Mouse (Mus musculus) adrenal gland, postnatal 25 days (tissue): Measurements from ENCODE around the gene Igdcc3. TPM values are rescaled to one million over a fixed set of nuclear protein-coding genes. Genes with fewer than 3 reads are reported as not detected.

Source experiments
- DNase-seq: peaks from one replicate; pipeline ENCODE4 v3.0.0; 2021; ENCODE audit warnings: mixed read lengths
- total RNA-seq: library from RNA; stranded (reverse); gene quantifications from 2 replicates; pipeline ENCODE4 v1.2.3, GENCODE M21; 2021

Gene Igdcc3
- total RNA-seq, 1 experiment from 2014 or later, result 1.3 TPM

DNA sequence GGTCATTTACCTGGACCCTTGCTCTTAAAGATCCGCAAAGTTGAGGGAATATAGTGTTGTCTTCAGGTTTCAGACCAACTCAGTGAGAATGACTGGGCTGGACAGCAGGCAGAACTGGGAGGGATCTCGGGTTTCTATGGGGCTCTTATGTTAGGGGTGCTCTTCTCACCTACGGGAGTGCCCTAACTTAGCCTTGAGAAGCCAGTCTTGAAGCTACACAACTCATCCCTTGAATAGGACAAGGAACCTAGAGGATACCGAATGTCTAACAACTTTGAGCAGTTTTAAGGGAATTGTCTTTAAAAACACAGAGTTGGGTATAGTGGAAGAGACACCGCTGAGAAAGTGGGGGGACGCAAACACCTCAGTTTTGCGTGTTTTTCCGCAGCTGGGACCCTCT is 498 bp upstream of the Igdcc3 start:
- no peak for DNase-seq

DNA sequence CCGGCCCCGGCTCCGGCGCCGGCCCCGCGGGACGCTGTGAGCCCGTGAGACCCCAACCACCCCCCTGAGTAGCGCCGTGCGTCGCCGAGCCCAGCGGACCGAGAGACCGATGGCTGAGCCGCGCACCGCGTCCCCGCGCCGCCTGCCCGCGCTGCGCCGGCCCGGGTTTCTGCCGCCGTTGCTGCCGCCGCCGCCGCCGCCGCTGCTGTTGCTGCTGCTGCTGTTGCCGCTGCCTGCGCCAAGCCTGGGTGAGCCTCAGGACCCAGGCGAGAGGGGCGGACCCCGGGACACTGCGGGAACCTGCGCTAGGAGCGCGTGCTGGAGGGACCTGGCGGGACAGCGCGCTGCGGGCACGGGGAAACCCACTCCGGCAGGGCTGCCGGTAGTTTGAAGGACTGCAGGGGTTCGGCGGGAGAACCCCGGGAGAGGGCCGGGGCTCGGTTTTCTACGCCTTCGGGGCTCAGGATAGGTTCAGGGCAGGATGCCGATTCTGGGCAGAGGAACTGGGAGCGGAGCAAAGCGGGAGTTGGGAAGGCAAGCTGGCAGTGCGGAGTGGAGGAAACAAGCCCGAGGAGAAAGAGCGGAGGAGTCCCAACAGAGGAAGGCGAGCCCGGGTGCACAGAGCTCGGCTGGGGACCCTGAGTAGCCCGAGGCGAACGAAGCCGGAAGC is 452 bp downstream of the Igdcc3 start:
- peak; percentile 67 for DNase-seq

DNA sequence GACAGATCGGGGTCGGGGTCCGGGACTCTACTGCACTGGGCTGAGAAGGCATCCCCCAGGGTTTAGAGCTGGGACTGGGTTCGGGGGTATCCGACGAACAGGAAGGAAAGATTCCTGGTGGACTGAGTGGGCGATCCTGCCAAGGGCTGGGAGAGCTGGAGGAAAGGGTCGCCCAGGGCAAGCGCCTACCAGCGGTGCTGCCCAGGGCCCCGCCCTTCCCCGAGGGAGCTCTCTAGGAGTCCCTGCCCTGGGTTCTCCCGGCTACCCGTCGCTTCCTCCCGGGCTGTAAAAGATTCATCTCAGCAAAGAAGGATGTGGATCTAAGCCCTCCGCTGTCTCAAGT is 958 bp downstream of the Igdcc3 start:
- DNase-seq, result peak; percentile 63

DNA sequence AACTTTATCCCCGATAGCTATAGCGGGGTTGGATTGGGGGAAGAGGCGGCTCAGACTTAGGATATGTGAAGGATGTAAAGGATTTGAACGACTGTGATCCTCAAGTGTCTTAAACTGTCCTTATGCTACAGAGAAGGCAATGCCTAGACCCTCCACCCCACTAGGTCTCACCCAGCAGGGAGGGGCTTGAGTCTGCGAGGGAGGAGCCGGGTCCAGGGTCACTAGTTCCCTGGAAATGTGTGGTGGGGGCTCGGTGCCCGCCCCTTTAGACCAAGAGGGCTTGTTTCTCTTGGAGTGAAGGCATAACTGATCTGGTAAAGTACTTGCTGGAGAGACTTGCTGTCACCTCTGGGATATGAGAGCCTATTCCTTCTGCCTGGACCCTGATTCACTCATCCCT is 1.4 kb downstream of the Igdcc3 start:
- DNase-seq, result no peak

- no peak for DNase-seq
These were observed 5.0 kb downstream of the Igdcc3 start for GRCm38 (mm10) chr9:65146001-65146400.

GRCm38 (mm10) chr9:65148507-65148906 is 7.5 kb downstream of the Igdcc3 start:
- no peak for DNase-seq

DNA sequence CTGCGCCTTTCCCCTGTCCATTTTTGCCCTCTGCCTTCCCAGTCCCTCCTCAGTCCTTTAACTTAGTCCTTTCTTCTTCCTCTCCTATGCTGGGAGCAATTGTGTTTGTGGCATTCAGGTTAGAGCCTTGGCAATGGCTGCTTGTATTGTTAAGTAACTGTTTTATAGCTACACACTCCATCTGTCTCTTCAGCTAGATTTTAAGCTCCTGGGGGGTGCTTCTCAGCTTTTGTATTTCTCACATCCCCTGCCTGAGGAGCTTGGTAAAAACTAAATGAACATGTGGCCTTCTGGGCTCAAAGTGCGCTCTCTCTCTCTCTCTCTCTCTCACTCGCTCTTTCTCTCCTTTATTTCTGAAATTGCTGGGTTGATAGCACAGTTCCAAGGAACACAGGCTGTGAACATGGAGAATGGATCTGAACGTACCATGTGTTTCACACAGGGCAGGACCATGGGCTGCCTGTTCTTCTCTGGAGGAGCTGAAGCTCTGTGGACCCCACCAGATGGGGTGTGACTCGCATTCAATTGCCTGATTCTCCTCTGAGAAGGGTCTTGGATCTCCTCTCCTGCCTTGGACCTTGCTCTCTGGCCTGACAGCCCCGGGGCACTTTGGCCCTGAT is 11.8 kb downstream of the Igdcc3 start:
- DNase-seq, result no peak

- no peak for DNase-seq
These were observed 12.3 kb downstream of the Igdcc3 start for GRCm38 (mm10) chr9:65153331-65153711.

DNA sequence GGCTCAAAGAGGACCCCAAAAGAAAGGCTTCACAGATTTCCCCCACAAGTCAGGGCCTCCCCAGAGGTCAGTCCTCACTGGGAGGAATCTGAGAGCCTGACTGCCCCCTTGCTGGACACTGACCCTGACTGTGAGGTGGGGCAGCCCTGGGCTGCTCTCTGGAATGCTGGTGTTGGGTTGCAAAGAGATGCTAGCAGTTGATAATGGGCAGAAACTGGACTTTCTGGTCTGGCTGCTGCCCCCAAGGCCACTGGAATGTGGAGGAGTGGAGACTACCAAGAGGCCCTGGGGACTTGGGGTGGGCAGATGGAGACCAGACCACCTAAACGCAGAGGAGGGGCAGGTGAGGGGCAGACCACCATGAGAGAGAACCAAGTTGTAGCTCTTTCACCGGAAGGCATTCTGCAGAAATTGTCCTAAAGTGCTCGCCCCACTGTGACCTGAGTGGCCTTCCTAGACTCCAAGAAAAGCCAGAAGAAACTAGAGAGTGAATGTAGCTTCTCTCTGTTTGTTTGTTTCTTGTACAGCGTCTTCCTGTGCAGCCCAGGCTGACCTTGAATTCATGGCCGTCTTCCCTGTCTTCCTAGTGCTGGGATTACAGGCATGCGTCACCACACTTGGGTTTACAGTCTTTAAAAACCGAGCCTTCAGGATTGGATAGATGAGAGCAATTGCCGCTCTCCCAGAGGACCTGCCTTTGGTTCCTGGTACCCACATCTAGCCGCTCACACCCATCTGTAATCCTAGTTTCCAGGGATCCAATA is 13.9 kb downstream of the Igdcc3 start:
- DNase-seq, result no peak

DNA sequence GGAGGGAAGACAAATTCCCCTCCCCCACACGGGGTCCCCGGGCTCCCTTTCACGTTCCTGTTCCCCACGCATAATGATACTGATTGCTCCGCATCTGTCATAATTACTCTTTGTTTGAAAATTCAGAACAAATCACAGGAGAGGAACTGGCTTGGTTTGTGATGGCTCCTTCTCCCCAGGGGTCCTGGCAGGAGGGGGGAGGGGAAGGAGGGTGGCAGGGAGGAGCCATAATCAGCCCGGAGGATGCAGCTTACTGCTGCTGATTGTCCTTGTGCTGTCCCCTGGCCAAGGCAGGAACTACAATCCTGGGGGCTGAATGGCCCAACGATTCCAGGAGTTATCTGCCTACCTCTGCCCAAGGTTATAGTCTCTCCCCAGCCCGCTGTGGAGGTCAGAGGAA is 15.6 kb downstream of the Igdcc3 start:
- DNase-seq, result no peak

- DNase-seq, result no peak
These were observed 16.6 kb downstream of the Igdcc3 start for GRCm38 (mm10) chr9:65157631-65158030.

- no peak for DNase-seq
These were observed 20.2 kb downstream of the Igdcc3 start for GRCm38 (mm10) chr9:65161188-65161587.

DNA sequence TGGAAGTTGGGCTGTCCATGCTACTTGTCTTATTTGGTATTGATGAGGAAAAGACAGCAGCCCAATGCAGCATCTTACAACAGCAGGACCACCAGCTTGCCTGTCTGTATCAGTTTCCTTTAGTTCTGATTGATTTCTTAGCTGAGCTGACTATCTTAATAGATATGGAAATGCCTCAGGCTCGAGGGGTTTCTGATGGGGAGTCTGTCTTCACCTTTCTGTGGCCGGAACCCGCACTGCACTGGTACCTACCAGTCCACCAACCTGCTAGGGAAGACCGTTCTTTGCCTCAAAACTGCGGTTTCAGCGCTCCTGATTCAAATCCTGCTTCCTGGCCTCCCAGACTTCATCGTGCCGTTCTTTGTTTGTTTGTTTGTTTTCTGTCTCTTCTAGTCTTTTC is 20.9 kb downstream of the Igdcc3 start:
- DNase-seq, result no peak

- peak; percentile 37 for DNase-seq
These were observed 22.0 kb downstream of the Igdcc3 start for GRCm38 (mm10) chr9:65162711-65163639.

DNA sequence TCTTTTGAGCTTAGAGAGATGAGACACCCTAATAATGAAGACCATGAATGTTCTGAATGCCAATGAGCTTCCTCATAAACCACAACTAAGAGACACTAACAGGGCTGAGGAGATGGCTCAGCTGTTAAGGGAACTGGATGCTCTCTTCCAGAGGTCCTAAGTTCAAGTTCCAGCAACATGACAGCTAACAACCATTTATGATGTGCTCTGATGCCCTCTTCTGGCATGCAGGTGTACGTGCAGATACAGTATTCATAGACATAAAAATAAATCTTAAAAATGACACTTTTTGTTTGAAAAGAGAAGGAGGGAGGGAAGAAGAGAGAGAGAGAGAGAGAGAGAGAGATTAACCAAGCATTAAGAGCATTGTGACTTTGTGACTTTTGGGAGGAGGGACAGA is 23.9 kb downstream of the Igdcc3 start:
- DNase-seq, result no peak

DNA sequence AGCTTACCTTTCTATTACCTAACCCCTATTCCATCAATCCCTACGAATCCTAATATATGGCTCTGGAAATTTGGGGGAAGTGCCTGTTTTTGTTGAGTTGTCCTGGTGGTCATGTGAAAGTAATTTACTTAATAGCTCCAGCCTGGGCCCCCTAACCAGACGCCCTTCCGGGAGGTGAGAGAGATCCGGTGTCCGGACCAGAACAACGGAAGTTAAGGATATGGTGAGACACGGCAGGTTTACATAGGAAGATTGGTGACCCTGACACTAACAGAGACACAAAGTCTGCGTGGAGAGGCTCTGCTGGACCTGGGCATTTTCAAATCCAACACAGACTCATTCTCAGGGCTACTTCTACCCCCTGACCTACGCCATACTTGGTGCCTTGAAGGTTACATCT is 25.4 kb downstream of the Igdcc3 start:
- no peak for DNase-seq

DNA sequence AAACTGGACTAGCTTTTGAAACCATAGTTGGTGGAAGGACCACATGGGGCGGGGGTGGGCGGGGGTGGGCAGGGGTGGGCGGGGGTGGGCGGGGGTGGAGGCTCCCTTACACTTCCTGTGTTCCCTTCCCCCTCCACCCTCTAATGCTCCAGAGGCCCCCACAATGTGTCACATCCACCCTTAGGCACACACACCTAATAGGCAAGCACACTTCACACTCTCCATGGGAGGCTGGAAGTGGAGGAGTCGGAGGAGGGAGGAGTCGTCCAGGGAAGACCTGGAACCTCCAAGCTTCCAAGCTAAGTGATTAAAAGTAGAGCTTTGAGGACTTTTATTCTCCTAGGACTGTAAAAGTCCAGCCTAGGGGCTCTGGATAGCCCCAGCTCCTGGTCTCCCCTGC is 27.5 kb downstream of the Igdcc3 start:
- no peak for DNase-seq

DNA sequence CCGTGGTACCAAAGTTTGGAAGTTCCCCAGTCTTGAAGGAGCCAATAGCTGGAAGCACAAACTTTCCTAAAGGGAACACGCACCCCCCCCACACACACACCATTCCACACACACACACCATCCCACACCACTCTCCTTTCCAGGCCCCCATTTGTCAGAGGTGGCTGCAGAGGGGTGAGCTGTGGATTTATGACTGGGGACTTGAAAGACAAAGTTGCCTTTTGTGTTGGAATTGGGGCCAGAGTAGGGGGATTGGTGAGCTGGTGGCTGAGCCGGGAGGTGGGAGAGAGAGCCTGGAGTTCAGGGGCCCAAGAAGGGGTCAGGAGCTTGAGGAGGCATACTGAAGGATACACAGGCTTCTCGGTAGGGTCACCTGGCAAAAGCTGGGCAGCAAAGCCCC is 28.0 kb downstream of the Igdcc3 start:
- no peak for DNase-seq

DNA sequence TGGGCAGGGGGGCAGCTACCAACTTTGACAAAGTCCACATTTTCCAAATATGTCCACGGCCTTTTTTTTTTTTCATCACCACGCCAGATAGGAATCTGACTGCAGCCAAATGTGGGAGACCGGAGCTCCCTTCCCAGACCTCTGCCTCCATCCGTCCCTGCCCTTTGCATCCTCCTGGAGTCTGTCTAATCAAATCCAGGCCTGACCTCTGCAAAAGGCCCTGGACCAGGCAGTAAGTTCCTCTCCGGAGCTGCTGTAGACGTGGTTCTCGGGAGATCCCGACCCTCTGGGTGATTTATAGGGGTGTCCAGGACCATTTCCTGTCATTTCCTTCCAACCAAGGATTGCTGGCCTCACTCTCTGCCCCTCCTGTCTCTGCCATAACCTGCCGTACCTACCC is 31.7 kb downstream of the Igdcc3 start:
- no peak for DNase-seq

DNA sequence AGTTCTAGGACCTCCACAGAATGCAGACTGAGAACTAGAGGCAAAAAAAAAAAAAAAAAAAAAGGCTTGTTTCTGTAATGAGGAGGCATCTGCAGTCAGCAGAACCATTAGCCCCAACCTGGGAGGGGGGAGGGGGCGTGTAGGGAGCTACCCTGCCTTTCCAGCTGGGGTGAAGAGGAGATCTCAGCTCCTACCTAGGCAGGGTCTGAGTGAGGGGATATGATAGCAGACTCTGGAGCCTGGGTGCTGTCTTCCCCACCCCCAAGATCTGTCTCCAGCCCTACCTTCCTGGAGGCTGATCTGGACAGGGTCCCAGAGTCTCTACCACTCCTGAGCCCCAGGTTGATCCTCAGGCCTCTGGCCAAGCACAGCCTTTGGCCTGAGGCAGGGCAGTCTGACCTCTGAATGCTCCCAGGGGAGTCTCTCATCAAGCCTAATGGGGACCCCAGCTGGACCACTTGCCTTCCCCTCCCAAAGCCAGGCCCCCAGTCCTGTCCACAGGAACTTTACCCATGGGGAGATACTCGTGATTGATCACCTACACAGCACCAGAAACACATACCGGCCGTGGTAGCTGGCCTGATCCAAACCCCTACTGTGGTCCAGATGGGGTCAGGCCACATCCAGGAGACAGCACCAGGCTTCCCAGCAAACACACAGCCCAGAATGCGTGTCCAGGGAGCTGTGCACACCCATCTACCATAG is 34.4 kb downstream of the Igdcc3 start:
- no peak for DNase-seq

GRCm38 (mm10) chr9:65175939-65176871 is 35.2 kb downstream of the Igdcc3 start:
- DNase-seq, result no peak
